Mouse (Mus musculus) MN1 (cell line): ENCODE measurements around the gene Higd1b.

Experiments used
- DNase-seq: peaks from one replicate; pipeline ENCODE4 v3.0.0-alpha.2; 2016; ENCODE audit warnings: low spot score

Higd1b gene

DNA sequence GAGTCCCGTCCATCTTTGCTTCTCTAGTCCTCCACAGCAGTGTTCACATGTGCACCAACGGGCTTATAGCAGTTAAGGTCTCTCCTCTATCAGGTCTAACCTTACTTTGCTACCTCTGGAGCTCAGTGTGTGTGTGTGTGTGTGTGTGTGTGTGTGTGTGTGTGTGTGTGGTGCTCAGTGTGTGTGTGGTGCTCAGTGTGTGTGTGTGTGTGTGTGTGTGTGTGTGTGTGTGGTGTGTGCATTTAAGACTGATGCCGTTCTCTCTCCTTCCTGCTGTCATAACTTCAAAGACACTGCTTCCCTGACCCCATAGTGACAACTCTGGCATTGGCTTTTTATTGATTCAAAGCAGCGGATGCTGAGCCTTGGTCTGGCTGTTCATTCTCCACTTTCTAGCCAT is at the start of gene Higd1b:
TSS of gene Higd1b (plus strand) at position 301 of the 400 bp plus-strand sequence.
- no peak for DNase-seq

DNA sequence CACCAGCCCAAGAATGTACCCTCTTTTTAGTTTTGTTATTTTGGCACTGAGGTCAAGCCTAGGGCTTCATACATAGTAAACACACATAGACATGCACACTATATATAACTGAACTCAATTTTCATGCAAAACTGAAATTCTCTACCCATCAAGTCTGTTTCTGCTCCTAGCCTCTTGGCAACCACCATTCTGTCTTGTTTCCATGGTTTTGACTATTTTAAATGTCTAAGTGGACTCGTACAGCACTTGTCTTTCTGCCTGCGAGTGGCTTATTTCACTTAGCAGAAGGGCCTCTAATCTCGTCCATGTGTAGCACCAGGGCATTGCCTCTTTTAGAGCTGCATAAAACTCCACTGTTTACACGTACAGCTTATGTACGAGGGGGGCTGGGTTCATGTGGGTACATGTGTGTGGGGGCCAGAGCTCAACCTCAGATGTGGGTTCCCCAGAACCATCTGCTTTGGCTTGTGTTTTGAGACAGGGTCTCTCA is 47.9 kb upstream of the Higd1b start:
- DNase-seq = no peak

DNA sequence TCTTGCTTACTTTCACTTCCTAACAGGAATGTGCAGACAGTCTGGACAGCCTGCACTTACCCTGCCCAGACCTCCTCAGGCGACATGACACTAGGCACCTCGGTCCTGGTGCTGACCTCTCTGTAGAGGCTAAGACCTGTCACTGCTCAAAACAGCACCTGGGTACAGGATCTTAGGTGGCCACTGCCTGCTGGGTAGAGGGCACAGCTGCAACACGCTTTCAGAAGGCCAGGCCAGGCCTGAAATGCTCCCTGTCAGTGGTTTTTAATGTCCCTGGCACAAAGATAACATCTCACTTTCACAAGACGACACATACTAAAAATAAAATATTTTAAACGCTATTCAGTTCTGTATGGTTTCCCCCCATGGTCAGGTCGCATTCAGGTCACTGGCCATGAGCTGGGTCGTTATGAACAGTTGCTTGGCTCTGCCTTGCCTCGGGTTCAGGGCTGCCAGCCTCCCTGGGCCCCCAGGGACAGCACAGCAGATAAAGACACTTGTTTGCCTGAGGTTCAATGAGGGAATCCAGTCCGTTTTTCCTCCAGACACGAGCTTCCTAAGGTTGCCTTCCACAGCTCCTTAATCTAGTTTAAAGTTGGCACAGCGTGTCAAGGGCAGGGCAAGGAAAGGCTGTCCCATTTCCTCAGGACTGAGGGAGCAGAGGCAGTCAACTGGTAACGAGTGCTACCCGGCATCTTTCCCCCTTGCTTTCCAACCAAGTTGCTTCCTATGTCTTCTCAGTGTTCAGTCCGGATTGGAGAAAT is 43.8 kb upstream of the Higd1b start:
- peak; percentile 57 for DNase-seq

DNA sequence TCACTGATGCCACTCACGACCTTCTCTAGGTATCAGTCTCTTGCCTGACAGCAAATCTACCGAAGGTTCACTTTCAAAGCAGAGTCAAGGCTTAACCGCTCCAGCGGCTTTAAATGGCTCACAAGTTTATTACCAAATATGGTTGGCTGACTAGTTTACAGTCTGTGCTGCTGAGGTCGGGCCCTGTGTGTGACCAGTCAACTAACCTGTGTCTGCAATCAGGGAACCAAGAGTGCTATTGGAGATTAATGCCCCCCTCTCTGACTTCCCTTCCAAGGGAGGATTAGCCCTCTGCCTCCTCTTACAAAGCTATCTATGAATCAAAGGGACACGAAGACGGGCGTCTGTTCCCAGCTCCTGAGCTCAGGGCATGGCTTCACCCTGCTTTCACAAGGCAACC is 41.5 kb upstream of the Higd1b start:
- DNase-seq = no peak

DNA sequence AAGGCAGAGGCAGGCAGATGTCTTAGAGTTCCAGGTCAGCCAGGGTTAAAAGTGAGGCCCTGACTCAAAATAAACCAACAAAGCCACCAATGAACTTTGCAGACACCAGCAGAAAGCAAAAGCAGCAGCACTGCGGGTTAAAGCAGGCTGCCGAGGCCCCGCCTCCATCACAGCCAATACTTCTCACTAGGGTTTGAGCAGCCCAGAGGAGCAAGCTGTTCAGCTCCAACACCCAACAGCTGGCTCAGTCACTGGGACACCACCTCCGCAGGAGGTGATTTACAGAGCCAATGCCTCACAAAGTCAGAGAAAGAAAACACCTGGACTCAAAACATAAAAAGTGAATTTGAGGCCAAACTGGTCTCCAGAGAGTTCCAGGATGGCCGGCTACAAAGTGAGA is 32.2 kb upstream of the Higd1b start:
- DNase-seq = no peak

DNA sequence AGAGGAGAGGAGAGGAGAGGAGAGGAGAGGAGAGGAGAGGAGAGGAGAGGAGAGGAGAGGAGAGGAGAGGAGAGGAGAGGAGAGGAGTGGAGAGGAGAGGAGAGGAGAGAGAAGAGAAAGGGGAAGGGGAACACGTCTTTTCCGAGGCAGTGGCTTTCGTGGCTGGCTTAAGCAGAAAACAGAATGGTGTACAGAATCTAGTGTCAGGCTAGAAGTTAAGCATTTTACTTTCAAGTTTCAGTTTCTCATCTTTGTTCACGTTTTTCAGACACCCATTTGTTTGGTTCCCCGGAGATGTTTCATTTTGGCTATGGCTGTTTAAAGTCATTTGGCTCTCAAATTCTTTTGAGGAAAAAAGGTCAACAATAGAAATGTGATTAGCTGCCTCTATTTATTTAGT is 27.4 kb upstream of the Higd1b start:
- no peak for DNase-seq

DNA sequence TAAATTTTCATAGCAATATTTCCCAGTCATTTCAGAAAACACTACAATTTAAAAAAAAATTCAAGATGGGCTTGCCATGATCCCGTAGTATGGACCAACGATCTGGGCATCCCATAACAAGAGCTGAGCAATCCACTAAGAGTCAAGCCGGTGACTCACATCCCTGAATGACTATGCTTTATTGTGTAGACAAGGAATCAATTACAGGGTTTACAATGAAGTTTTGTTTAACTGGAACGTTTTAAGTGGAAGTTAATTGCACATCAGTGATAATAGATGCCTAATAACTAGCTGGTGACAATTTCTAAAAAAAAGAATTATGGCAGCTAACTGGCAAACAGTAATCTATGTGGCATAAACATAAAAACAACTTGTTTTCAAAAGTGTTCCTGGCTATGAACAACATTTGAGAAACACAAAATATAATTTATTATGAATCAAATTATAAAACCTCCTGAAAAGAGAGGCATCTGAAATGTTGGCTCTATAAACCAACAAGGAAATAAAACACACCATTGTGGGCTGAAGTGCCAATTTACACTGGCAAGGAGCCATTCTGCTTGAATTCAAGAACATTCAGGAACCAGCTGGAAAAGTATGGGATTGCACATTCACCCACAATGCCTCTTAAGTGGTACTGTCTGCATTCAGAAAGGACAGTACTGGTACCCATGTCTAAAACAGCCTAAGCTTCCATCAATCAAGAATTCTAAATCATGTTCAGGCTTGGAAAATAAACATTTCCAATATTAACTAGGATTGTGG is 24.7 kb upstream of the Higd1b start:
- DNase-seq = peak; percentile 55

DNA sequence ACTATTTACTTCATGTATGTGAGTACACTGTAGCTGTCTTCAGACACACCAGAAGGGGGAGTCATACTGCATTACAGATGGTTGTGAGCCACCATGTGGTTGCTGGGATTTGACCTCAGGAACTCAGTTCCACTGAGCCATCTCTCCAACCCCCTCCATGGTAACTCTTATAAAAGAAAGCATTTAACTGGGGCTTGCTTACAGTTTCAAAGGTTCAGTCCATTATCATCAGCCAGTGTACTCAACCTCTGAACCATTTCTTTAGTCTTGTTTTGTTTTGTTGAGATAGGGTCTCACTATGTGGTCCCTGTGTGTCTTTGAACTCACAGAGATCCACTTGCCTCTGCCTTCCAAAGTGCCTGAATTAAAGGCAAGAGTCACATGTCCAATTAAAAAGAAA is 20.8 kb upstream of the Higd1b start:
- DNase-seq = no peak

DNA sequence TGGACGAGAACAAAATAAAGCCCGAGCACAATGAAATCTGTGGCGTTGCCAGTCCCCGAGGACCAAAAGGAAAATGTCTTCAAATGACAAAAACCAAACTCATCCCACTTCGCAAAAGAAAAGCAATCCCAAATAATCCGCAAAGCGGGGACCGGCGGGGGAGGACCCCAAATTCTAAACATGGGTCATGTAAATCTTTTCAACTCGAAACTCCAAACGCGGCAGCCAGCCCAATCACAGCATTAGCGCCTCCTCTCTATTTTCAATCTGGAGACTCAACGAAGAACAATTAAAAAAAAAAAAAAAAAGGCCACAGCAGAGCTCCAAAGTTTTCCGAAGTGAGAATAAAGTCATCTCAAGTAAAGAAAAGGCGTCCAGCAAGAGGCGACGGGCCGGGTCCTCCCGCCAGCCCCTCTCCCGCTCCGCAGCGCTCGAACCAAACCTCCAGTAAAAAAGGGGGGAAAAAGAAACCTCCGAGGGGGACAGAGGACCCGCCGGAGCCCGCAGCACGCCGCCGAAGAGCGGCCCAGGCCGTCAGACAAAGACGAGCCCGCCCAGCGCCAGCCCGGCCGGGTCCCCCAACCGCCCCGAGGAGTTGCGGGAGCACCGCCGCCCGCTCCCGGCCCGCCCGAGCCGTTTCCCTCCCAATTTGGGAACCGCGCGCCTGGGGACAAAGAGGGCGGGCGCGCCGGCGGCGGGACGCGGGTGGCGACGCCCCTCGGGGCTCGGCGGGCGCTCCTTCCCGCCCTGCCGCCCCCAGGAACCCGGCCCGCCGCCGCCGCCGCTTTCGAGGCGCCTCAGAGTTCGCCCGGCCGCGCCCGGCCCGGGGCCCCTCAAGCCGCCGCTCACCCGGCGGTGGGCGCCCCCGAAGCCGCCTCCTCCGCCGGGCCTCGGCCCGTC is 17.3 kb upstream of the Higd1b start:
- peak; percentile 40 for DNase-seq

DNA sequence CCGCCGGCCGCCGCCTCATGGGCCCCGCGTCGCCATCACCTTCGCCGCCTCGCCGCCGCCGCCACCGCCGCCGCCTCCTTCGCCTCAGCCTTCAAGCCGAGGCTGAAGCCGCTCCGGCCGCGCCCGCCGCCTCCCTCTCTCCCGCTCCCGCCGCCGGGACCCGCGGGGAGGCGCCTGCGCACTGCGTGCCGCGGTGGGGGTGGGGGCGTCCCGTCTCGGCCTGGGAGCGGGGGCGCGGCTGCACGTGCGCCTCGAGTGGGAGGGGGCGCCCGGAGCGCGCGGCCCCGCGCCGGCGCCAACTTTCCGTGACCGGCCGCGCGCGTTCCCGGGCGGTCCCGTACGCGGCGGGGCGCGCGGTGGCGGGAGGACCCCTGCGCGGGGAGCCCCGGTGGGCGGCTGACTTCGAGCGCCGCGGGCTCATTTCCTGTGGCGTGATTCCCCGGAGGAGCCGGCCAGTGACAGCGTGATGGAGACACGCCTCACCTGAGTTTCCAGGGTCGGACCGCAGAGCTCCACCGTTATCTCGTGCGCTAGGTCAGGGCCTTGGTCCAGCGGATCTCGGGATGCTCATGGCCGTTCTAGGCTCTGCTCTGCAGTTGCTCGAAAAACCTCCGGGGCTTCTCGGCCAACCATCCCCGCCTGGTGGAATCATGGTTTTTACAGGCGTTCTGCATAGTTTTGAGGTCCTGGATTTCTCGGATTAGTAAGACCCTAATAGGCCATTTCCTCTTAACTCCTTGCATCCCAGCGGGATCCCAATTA is 16.4 kb upstream of the Higd1b start, which contains the start of gene Gjc1:
TSS of gene Gjc1 (minus strand) at position 680 of the 762 bp plus-strand sequence.
- peak; percentile 80 for DNase-seq

DNA sequence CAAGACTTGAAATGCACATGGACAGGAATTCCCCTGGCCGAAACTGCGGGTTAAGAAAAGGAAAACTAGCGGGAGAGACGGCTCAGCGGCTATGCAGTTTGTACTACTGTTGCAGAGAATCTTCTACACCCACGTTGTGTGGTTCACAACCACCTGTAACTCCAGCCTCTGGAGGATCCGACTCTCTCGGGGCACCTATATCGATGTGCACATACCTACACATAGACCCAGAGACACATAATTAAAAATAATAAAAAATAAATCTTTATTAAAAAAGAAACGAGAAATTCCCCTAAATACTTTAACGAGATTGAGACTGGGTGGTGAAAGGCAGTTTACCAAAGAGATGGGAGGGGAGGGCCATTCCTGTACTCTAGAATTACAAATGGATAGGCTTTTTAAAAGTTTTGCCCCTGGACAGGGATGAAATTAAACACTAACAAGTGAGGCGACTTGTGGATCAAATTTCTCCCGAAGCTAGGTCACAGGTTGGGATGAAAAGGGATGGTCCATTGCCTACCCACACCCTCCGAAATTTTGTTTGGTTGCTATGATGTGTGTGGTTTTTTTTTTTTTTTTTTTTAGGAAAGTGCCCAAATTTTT is 15.8 kb upstream of the Higd1b start:
- no peak for DNase-seq

DNA sequence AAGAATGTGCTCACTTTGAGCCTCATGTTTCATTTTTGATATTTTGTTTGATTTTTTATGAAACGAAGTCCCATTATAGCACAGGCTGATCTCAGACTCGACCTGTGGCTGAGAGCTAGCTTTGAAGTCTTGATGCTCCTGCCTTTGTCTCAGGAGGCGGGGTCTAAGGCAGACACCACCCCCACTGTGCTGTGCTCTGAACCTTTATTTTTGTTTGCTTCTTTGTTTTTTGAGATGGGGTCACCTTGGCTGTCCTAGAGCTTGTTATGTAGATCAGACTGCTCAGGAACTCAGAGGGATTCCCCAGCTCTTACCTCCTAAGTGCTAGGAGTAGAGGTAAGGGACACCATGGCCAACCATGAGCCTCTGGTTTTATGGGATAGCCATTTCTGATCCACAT is 15.2 kb upstream of the Higd1b start:
- DNase-seq = no peak

DNA sequence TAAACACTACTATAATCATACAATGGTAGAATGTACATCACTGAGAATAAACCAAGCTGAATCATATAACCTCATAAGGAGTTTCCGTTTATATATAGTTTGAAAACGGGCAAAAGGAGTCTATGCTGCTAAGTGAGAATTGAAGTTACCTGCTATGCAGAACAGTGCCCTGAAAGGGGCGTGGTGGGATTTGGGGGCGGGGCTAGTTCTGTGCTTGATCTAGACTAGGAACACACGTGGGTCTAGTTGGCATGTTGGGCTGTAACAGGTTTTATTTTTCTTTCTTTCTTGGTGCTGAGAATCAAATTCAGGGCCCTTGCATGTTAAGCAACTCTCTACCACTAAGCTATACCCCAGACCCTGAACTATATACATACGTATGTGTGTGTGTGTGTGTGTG is 14.4 kb upstream of the Higd1b start:
- no peak for DNase-seq

DNA sequence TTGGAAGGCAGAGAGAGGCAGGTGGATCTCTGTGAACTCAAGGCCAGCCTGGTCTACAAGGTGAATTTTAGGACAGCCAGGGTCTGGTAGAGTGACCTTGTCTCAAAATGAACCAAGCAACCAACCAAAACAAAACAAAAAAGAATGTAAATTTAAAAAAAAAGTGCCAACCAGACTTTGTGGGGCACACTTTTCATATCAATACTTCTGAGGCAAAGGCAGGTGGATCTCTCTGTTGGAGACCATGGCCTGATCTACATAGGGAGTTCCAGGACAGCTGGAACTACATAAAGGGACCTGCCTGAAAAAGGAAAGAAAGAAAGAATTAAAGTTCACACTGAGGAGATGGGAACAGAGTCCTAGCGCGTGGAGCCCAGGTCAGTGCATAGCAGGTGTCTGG is 9.2 kb upstream of the Higd1b start:
- no peak for DNase-seq

DNA sequence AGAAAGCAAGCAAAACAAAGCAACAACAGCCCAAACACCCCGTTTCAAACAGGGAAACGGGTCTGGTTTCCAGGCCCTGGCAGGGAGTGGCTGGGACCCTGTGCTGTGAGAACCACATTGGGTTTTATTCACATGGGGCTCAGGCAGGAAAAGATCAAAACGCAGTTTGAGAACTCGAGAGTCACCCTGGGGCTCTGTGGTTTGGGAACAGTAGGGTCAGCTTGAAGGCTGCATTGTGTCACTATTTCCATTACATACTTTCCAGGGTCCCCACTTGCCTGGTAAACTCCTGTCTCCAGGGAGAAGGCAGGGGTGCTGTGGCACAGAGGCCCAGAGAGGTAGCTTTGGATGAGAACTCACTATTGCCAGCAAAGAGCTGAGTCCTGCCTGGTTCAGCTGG is 8.6 kb upstream of the Higd1b start:
- DNase-seq = no peak

DNA sequence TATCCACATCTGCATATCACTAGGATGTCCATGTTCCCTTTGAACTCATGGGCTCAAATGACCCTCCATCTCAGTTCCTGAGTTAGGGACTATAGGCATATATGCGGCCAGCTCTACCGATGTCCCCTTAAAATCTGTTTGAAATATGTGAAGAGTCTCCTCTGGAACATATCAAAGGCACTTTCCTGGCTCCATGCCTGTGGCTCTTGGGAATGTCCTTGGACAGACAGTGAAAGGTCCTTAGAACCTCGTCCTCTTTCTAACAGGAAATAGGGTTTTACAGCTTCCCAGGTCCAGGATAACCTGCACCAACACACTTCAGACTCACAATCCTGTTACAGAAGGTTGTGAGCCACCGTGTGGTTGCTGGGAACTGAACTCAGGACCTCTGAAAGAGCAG is 5.4 kb upstream of the Higd1b start:
- no peak for DNase-seq

DNA sequence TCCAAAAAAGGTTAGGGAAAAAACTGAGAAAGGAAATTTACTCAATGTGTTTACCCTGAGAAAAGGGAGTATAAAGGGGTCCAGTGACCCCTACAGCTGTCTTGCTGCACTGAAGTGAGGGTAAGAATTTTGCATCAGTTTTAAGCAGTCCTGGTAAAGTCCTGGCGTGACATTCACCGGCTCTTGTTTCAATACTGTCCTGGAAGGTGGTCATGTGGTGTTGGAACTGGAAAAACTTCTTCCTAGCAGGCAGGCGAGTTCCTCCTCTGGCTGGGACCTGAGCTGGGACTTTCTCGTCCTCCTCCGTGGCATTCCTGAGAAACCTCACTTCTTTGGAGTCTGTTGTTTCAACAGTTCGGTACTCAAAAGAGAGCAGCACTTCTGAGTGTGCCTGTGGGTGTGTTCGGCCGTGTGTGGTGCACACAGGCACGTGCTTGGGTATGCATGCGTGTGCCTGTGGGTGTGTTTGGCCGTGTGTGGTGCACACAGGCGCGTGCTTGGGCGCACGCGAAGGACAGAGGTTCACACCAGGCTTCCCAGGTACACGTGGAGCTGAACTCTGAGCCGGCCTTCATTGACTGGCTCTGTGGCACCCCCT is 2.9 kb upstream of the Higd1b start:
- DNase-seq = no peak

DNA sequence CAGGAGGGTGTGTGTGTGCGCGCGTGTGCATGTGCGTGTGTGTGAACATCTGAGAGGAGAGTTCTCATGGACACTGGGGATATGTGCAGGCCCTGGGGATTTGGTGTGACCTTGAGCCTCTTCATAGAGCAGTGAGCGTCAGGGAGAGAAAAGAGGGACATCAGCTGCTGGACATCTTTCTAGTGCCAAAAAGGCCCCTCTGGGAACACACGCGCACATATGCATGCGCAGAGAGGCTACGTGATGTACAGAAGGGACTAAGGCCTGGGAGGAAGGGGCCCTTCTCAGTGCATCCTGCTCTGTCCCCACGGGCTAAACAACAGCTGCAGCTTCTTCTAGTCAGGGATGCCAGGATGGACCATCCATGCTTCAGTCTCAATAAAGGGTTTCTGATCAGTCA is 1.4 kb upstream of the Higd1b start:
- DNase-seq = no peak

DNA sequence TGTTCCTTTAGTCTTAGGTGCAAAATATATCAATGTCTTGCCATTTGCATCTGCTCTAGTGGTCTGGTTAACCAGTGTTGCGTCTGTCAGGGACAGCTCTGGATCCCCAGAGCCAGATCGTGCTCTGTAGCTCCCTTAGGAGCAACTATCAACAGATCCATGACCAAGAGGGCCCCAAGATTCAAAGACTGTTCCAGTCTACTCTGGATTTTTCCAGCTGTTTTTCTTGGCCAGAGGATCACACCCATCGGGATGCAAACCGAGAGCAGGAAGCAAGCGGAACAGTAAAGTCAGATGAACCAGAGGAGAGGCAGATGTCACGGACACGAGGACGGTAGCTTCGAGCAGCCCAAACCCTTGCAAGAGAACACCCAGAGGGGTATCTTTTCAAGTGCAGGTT is 497 bp downstream of the Higd1b start:
- DNase-seq = no peak

DNA sequence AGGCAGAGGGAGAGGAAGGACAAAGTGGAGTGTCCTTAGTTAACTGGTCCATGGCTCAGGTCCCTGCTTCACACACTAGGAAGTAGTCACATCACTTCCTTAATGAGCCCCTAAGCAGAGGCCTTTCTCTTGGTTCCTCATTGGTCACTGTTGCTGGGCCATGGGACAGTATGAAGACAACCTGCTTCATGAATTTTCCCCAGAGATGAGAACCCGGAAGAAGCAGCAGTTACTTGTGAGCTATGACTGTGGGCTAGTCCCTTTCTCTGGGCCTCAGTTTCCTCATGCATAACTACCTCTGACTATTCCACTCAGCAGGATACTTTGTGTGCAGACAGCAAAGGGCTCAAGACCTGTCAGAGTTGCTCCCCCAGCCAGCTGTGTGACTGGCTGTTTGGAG is 1.7 kb downstream of the Higd1b start:
- no peak for DNase-seq

DNA sequence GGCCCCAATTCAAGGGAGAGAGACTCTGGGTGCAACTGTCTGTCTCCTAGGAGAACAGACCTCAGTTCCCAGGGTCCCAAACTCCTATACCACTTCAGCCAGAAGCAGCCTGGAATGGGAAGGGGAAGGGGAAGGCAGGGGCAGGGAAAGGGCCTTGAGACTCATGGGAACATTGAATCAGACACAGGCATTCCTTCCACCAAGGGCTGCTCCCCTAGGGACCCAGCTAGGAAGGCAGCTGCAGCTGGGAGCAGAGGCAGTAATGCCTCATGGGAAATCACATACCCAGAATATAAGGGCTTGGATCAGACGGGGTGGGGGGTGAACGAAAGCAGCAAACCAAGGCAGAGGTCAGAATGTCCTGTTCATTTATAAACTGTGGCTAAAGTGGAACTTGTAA is 2.5 kb downstream of the Higd1b start:
- no peak for DNase-seq
